Mouse (Mus musculus) E14TG2a.4 (cell line): ENCODE measurements around the gene Etv5.

Experiments
- CTCF ChIP-seq: conservative IDR thresholded peaks from 2 replicates; pipeline ENCODE4 v1.5.1; 2014; ENCODE audit warnings: low read length
- NANOG ChIP-seq: IDR thresholded peaks from 2 replicates; pipeline ENCODE4 v1.6.1; 2014; ENCODE audit warnings: borderline replicate concordance, low read length, mixed read lengths

DNA sequence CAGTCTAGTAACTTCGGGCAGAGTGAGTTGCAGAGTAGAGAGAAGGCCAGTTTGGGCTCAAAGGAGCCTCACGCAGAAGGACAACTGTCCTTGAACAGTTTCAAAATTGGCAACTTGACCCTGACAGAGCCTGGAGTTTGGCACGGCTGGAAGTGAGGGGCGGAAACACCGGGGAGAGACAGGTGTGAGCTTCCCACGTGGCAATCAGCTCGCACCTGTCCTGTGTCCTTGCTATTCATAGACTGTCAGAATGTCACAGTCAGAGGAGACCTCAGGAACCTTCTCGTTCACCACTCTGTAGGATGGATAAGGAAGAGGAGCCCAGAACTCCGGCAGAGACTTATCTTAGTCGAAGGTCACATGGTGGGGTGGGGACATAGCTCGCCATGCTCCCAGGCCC is 29.9 kb upstream of the Etv5 start:
- TF ChIP-seq CTCF (no peak), NANOG (no peak)
